Comparison of ENCODE assay signal across 28 mouse cellular contexts in the genomic region with DNA sequence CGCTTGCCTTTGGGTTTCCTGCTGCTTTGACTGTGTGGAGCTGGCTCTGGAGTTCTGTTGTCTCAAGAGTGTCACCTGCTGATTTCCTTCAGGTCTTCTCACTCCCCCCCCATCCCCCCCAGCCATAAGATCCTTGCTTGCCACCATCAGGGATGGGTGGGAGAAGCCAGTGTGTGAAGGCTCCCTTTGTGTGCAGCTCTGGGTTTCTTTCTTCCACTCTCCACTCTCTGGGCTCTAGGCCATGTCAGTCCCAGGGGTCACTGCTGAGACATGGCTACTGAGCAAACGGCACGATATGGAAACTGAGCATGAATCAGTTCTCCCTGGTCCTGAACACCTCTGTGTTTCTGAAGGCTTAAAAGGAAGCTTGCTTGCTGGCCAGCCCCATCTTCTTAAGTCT. TPM values are rescaled to one million over a fixed set of nuclear protein-coding genes. Genes with fewer than 3 reads are reported as not detected.
DNase-seq lines count a peak whose midpoint lies in the region; ATAC-seq and TF ChIP-seq lines count a peak whose summit lies in the region.
"Had no signal": no experiment of that assay in that cellular context is flagged by ENCODE, and none has a peak within 500 bp of the region (broad histone marks: within the 10 kb centered on the region; RNA-seq: fewer than 3 reads in every experiment).

No protein-coding gene starts in this region.

- H3K4me3 ChIP-seq in hindbrain, embryonic 15.5 days: no peak overlapping the region
- no peak overlapping the region for H3K4me3 ChIP-seq in hindbrain, embryonic 10.5 days
- no peak overlapping the region for H3K4me3 ChIP-seq in neural tube, embryonic 14.5 days (ENCODE audit: low read depth, low read length)
- H3K4me3 ChIP-seq in neural tube, embryonic 15.5 days (replicated peaks): no peak overlapping the region
- H3K4me3 ChIP-seq in embryonic facial prominence, embryonic 12.5 days: no peak overlapping the region
- H3K4me3 ChIP-seq in limb, embryonic 14.5 days (replicated peaks; ENCODE audit: low read length): no peak overlapping the region
- H3K4me3 ChIP-seq in intestine, embryonic 16.5 days (ENCODE audit: low read length): no peak overlapping the region
- H3K4me3 ChIP-seq: heart, adult 2 months; heart, embryonic 13.5 days; left cerebral cortex, adult 2 months; liver, embryonic 15.5 days; midbrain, embryonic 10.5 days; neural tube, embryonic 13.5 days had no signal

- H3K4me1 ChIP-seq in hindbrain, embryonic 15.5 days (replicated peaks): no peaks in the 10 kb centered on the region
- peaks cover 16% of the 10 kb centered on the region for H3K4me1 ChIP-seq in hindbrain, embryonic 10.5 days (replicated peaks)
- H3K4me1 ChIP-seq in neural tube, embryonic 14.5 days (ENCODE audit: control insufficient read depth, insufficient read depth, low read length): no peaks in the 10 kb centered on the region
- peaks cover 4% of the 10 kb centered on the region; the same call in 1 of the 2 replicates for H3K4me1 ChIP-seq in neural tube, embryonic 15.5 days
- peaks cover 15% of the 10 kb centered on the region for H3K4me1 ChIP-seq in embryonic facial prominence, embryonic 12.5 days
- H3K4me1 ChIP-seq in limb, embryonic 14.5 days (ENCODE audit: control insufficient read depth, insufficient read depth, low read length): peaks cover 9% of the 10 kb centered on the region; the same call in 1 of the 2 replicates
- no peaks in the 10 kb centered on the region for H3K4me1 ChIP-seq in intestine, embryonic 16.5 days (ENCODE audit: control insufficient read depth, insufficient read depth, low read length)
- H3K4me1 ChIP-seq: heart, embryonic 13.5 days; liver, embryonic 15.5 days had no signal

- H3K9me3 ChIP-seq in hindbrain, embryonic 15.5 days: no peaks in the 10 kb centered on the region
- H3K9me3 ChIP-seq in hindbrain, embryonic 10.5 days: no peaks in the 10 kb centered on the region
- no peaks in the 10 kb centered on the region for H3K9me3 ChIP-seq in neural tube, embryonic 14.5 days (ENCODE audit: control insufficient read depth, low read length)
- H3K9me3 ChIP-seq in neural tube, embryonic 15.5 days (replicated peaks): no peaks in the 10 kb centered on the region
- H3K9me3 ChIP-seq in embryonic facial prominence, embryonic 12.5 days: no peaks in the 10 kb centered on the region
- no peaks in the 10 kb centered on the region for H3K9me3 ChIP-seq in limb, embryonic 14.5 days (ENCODE audit: control insufficient read depth, low read length)
- no peaks in the 10 kb centered on the region for H3K9me3 ChIP-seq in intestine, embryonic 16.5 days (ENCODE audit: control insufficient read depth, low read length)
- H3K9me3 ChIP-seq: heart, embryonic 13.5 days; liver, embryonic 15.5 days; midbrain, embryonic 10.5 days; neural tube, embryonic 13.5 days had no signal

- no peak overlapping the region for H3K4me2 ChIP-seq in hindbrain, embryonic 15.5 days
- no peak overlapping the region for H3K4me2 ChIP-seq in neural tube, embryonic 14.5 days (ENCODE audit: low read depth, low read length)
- H3K4me2 ChIP-seq in neural tube, embryonic 15.5 days: no peak overlapping the region
- H3K4me2 ChIP-seq in embryonic facial prominence, embryonic 12.5 days (replicated peaks): no peak overlapping the region
- no peak overlapping the region for H3K4me2 ChIP-seq in limb, embryonic 14.5 days (replicated peaks; ENCODE audit: low read depth, low read length, severe bottlenecking)
- H3K4me2 ChIP-seq in intestine, embryonic 16.5 days (ENCODE audit: low read depth, low read length): no peak overlapping the region
- H3K4me2 ChIP-seq: heart, embryonic 13.5 days; liver, embryonic 15.5 days; lung, embryonic 14.5 days; neural tube, embryonic 13.5 days had no signal

- no peak for DNase-seq in hindbrain, embryonic 10.5 days (ENCODE audit: low spot score)
- no peak for DNase-seq in limb, embryonic 14.5 days (ENCODE audit: low spot score)
- no peak for DNase-seq in frontal cortex, adult 2 months (ENCODE audit: extremely low spot score in 1 of 2, low spot score in 1 of 2)
- DNase-seq: adrenal gland, postnatal 10 days; B cell, adult 2 months; cerebellum, adult 11 months; heart, adult 2 months; heart, postnatal 14 days; kidney, adult 11 months; kidney, postnatal 14 days; liver; lung, embryonic 14.5 days; lung, postnatal 14 days; retina, postnatal 1 day; right cerebral cortex, postnatal 14 days; thymus, postnatal 4 days had no signal

- no peaks in the 10 kb centered on the region for H3K36me3 ChIP-seq in hindbrain, embryonic 15.5 days
- no peaks in the 10 kb centered on the region for H3K36me3 ChIP-seq in hindbrain, embryonic 10.5 days
- H3K36me3 ChIP-seq in neural tube, embryonic 14.5 days (ENCODE audit: control insufficient read depth, insufficient read depth, low read length): no peaks in the 10 kb centered on the region
- H3K36me3 ChIP-seq in neural tube, embryonic 15.5 days: no peaks in the 10 kb centered on the region
- no peaks in the 10 kb centered on the region for H3K36me3 ChIP-seq in embryonic facial prominence, embryonic 12.5 days
- no peaks in the 10 kb centered on the region for H3K36me3 ChIP-seq in limb, embryonic 14.5 days (ENCODE audit: control insufficient read depth, insufficient read depth, low read length)
- no peaks in the 10 kb centered on the region for H3K36me3 ChIP-seq in intestine, embryonic 16.5 days (ENCODE audit: control insufficient read depth, insufficient read depth, low read length)
- H3K36me3 ChIP-seq: heart, embryonic 13.5 days; liver, embryonic 15.5 days; midbrain, embryonic 10.5 days; neural tube, embryonic 13.5 days had no signal

- TF ChIP-seq POLR2A in limb, embryonic 14.5 days (IDR thresholded peaks at IDR 0.05; ENCODE audit: borderline replicate concordance, extremely low read depth, insufficient read depth, insufficient read length): no peak

- no peaks in the 10 kb centered on the region for H3K27me3 ChIP-seq in hindbrain, embryonic 15.5 days
- H3K27me3 ChIP-seq in hindbrain, embryonic 10.5 days (ENCODE audit: insufficient read depth, poor library complexity, severe bottlenecking): peaks cover 6% of the 10 kb centered on the region
- no peaks in the 10 kb centered on the region for H3K27me3 ChIP-seq in neural tube, embryonic 14.5 days (ENCODE audit: control insufficient read depth, insufficient read depth, low read length)
- H3K27me3 ChIP-seq in neural tube, embryonic 15.5 days (replicated peaks): no peaks in the 10 kb centered on the region
- 0 out of 2 replicates have a peak, but pooled peaks cover 3% of the 10 kb centered on the region for H3K27me3 ChIP-seq in embryonic facial prominence, embryonic 12.5 days
- no peaks in the 10 kb centered on the region for H3K27me3 ChIP-seq in limb, embryonic 14.5 days (ENCODE audit: control insufficient read depth, insufficient read depth, low read length)
- no peaks in the 10 kb centered on the region for H3K27me3 ChIP-seq in intestine, embryonic 16.5 days (replicated peaks; ENCODE audit: control insufficient read depth, insufficient read depth, low read length)
- H3K27me3 ChIP-seq: liver, embryonic 15.5 days; neural tube, embryonic 13.5 days had no signal

- no peak overlapping the region for H3K9ac ChIP-seq in hindbrain, embryonic 15.5 days
- no peak overlapping the region for H3K9ac ChIP-seq in neural tube, embryonic 14.5 days (replicated peaks; ENCODE audit: low read depth, low read length)
- no peak overlapping the region for H3K9ac ChIP-seq in neural tube, embryonic 15.5 days (replicated peaks)
- no peak overlapping the region for H3K9ac ChIP-seq in embryonic facial prominence, embryonic 12.5 days
- no peak overlapping the region for H3K9ac ChIP-seq in limb, embryonic 14.5 days (ENCODE audit: low read depth, low read length, severe bottlenecking)
- no peak overlapping the region for H3K9ac ChIP-seq in intestine, embryonic 16.5 days (ENCODE audit: low read depth, low read length)
- H3K9ac ChIP-seq: heart, embryonic 13.5 days; liver, embryonic 15.5 days; lung, embryonic 14.5 days; neural tube, embryonic 13.5 days had no signal

- no peak overlapping the region for H3K27ac ChIP-seq in hindbrain, embryonic 15.5 days (replicated peaks)
- H3K27ac ChIP-seq in hindbrain, embryonic 10.5 days: no peak overlapping the region
- no peak overlapping the region for H3K27ac ChIP-seq in neural tube, embryonic 14.5 days (ENCODE audit: low read depth, low read length)
- H3K27ac ChIP-seq in neural tube, embryonic 15.5 days (replicated peaks): no peak overlapping the region
- H3K27ac ChIP-seq in embryonic facial prominence, embryonic 12.5 days: 0 out of 2 replicates have a peak overlapping the region, but pooled peaks have one; percentile 11
- H3K27ac ChIP-seq in limb, embryonic 14.5 days (replicated peaks; ENCODE audit: low read depth, low read length): 0 out of 2 replicates have a peak overlapping the region, but pooled peaks have one; percentile 26
- H3K27ac ChIP-seq in intestine, embryonic 16.5 days (ENCODE audit: low read length): no peak overlapping the region
- H3K27ac ChIP-seq: heart, adult 2 months; heart, embryonic 13.5 days; left cerebral cortex, adult 2 months; liver, embryonic 15.5 days; midbrain, embryonic 10.5 days; neural tube, embryonic 13.5 days had no signal

- WGBS in hindbrain, embryonic 15.5 days: 38% methylated on average over 3 of the region's 3 CpGs
- WGBS in hindbrain, embryonic 10.5 days: 52% methylated on average over 3 of the region's 3 CpGs
- 33% methylated on average over 3 of the region's 3 CpGs for WGBS in neural tube, embryonic 14.5 days
- WGBS in neural tube, embryonic 15.5 days: 37% methylated on average over 3 of the region's 3 CpGs
- WGBS in embryonic facial prominence, embryonic 12.5 days: 25% methylated on average over 3 of the region's 3 CpGs
- WGBS in limb, embryonic 14.5 days: 25% methylated on average over 3 of the region's 3 CpGs
- 64% methylated on average over 3 of the region's 3 CpGs for WGBS in intestine, embryonic 16.5 days

- 0 out of 2 replicates have a peak, but pooled peaks have one; percentile 31 for ATAC-seq in hindbrain, embryonic 15.5 days (ENCODE audit: low FRiP score, low read depth)
- ATAC-seq in neural tube, embryonic 14.5 days (ENCODE audit: low read depth): peak; percentile 14; the same call in 1 of the 2 replicates
- no peak for ATAC-seq in neural tube, embryonic 15.5 days (ENCODE audit: low FRiP score)
- ATAC-seq in embryonic facial prominence, embryonic 12.5 days (ENCODE audit: insufficient number of reproducible peaks, insufficient read depth, low FRiP score, low TSS enrichment): no peak
- ATAC-seq in limb, embryonic 14.5 days (ENCODE audit: low FRiP score, low read depth): no peak
- no peak for ATAC-seq in intestine, embryonic 16.5 days
- ATAC-seq: activated CD4-positive, CD25-positive, alpha-beta regulatory T cell, adult 4 months; forebrain, embryonic 16.5 days had no signal

RNA-seq across cellular contexts. Expression of a gene that starts 6.4 kb away (rescaled TPM):
- polyA plus RNA-seq in hindbrain, embryonic 15.5 days (2015; fragmentation: Nextera tagmentation; extraction: Ambion mirVana): 55.6 and 76.0 TPM in 2 replicates
- 8.2 and 9.6 TPM in 2 replicates for polyA plus RNA-seq in hindbrain, embryonic 10.5 days (2016; fragmentation: Nextera tagmentation; extraction: Ambion mirVana)
- 2.1 and 58.1 TPM in 2 replicates for polyA plus RNA-seq in neural tube, embryonic 14.5 days (2014; fragmentation: Nextera tagmentation; extraction: Ambion mirVana)
- polyA plus RNA-seq in neural tube, embryonic 15.5 days (2015; fragmentation: Nextera tagmentation; extraction: Ambion mirVana): 29.8 and 30.3 TPM in 2 replicates
- 32.1 and 38.7 TPM in 2 replicates for polyA plus RNA-seq in embryonic facial prominence, embryonic 12.5 days (2016; fragmentation: Nextera tagmentation; extraction: Ambion mirVana)
- polyA plus RNA-seq in limb, embryonic 14.5 days (2012; rRNA removed): 9.2 and 14.0 TPM in 2 replicates
- 10.7 and 13.8 TPM in 2 replicates for polyA plus RNA-seq in limb, embryonic 14.5 days (2014; fragmentation: Nextera tagmentation; extraction: Ambion mirVana)
- polyA plus RNA-seq in intestine, embryonic 16.5 days (2015; fragmentation: Nextera tagmentation; extraction: Ambion mirVana): 4.4 and 5.2 TPM in 2 replicates
- 135 and 164 TPM in 2 replicates for polyA plus RNA-seq in frontal cortex, adult 2 months (2012; rRNA removed)
- polyA plus RNA-seq: activated CD4-positive, CD25-positive, alpha-beta regulatory T cell, adult 4 months had no signal

Comparison
In these comparisons a context has a peak if more than half of its experiments do, and no peak if none do; other contexts are left out.
1. ATAC-seq: peak in hindbrain, embryonic 15.5 days (single experiment) and neural tube, embryonic 14.5 days (single experiment); none in neural tube, embryonic 15.5 days (single experiment), embryonic facial prominence, embryonic 12.5 days (single experiment), limb, embryonic 14.5 days (single experiment) and intestine, embryonic 16.5 days (single experiment).
2. H3K27ac ChIP-seq: peak in embryonic facial prominence, embryonic 12.5 days (single experiment) and limb, embryonic 14.5 days (single experiment); none in hindbrain, embryonic 15.5 days (single experiment), hindbrain, embryonic 10.5 days (single experiment), neural tube, embryonic 14.5 days (single experiment), neural tube, embryonic 15.5 days (single experiment) and intestine, embryonic 16.5 days (single experiment).